Mouse (Mus musculus): ENCODE data around the gene Lims1. TPM values are rescaled to one million over a fixed set of nuclear protein-coding genes. Genes with fewer than 3 reads are reported as not detected.
A peak's percentile ranks its signal among the peaks of the same experiment; 100 is the strongest.

The Lims1 gene
- 163 and 185 TPM in 2 replicates for polyA plus RNA-seq (2015; fragmentation: Nextera tagmentation; extraction: Ambion mirVana)

DNA sequence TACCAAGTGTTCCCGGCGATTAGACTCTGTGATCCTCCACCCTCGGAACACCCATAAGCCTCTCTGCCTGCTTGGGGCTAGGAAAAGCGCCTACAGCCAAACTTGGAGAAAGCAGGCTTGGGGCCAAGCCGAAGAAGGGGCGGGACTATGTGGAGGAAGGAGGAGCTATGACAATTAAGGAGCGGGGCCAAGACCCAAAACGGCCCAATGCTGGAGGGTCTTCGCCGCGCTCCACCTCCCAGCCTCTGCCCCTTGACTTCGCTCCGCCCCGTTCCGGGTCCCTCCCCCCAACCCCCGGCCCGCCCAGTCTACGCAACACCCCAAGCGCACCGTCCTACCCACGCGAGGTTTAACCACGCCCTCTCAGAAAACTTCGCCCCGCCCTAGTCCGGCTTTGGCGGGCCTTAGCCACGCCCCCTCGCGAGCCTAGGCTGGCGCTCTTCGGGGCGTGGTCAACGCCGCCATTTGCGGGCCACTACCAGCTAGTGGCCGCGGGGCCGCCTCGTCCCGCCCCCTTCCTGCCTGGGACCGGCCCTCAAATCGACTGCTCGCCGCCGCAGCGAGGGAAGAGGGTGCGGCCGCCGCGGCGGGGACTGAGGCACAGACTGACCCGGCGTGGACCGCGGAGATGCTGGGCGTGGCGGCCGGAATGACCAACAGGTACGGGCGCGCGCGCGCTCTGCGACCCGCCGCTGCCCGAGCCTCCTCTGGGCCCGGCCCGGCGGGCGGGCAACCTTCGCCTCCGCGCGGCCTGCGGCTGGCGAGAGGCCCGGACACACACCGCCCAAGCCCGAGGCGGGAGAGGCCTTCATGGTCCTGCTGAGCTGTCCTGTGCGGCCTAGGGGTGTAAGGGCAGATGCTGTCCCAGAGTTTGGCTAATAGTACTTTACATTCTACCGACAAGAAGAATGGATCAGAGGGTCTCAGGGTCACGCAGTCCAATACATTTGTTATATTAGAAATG lies at the start of gene Lims1:
Gene Lims1 (plus strand): TSS at position 439 of the 964 bp plus-strand sequence.
- peak within 1 kb of the TSS; percentile 71 for H3K4me2 ChIP-seq (ENCODE audit: low read depth, low read length)
- ATAC-seq (replicated peaks; ENCODE audit: extremely low read depth, insufficient read depth, low FRiP score) = peak; percentile 98
- peak within 1 kb of the TSS; percentile 93 for H3K27ac ChIP-seq (ENCODE audit: low read length)
- H3K4me3 ChIP-seq (ENCODE audit: low read length) = peak within 1 kb of the TSS; percentile 81
- H3K9ac ChIP-seq (ENCODE audit: low read length) = peak within 1 kb of the TSS; percentile 88
- no peaks in the 10 kb centered on the region for H3K36me3 ChIP-seq (ENCODE audit: control insufficient read depth, insufficient read depth)
- H3K27me3 ChIP-seq (ENCODE audit: control insufficient read depth, insufficient read depth, low read length) = no peaks in the 10 kb centered on the region
- peaks cover 4% of the 10 kb centered on the region; the same call in 1 of the 2 replicates for H3K9me3 ChIP-seq (replicated peaks; ENCODE audit: control insufficient read depth, low read length)
- peaks cover 28% of the 10 kb centered on the region for H3K4me1 ChIP-seq (ENCODE audit: control insufficient read depth, insufficient read depth, low read length)
- under 1% methylated on average over 86 of the region's 86 CpGs for WGBS

DNA sequence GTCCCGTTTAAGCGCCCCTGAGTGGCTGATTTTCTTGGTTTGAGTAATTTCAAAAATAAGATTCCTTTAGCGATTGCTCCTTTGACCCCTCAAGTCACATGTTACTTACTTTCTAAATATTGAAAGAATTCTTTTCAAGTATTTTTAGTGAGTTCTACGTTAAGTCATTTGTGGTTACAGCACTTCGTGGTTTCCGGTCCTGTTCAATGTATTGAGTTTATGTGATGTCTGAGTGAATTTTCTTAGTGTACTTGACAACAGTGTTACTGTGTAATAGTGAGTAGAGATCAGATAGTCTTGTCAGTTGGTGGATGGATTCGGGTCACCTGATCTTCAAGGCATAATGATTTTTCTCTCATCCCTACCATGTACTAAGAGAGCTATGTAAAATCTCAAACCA lies 41.0 kb upstream of the Lims1 start:
- 94% methylated on average over 7 of the region's 7 CpGs for WGBS
- Histone ChIP-seq H3K36me3 (ENCODE audit: control insufficient read depth, insufficient read depth) (peaks cover 22% of the 10 kb centered on the region), H3K9me3 (replicated peaks; ENCODE audit: control insufficient read depth, low read length) (no peaks in the 10 kb centered on the region), H3K4me1 (ENCODE audit: control insufficient read depth, insufficient read depth, low read length) (no peaks in the 10 kb centered on the region), H3K27ac (ENCODE audit: low read length) (no peak overlapping the region), H3K4me2 (ENCODE audit: low read depth, low read length) (no peak overlapping the region), H3K9ac (ENCODE audit: low read length) (no peak overlapping the region), H3K4me3 (ENCODE audit: low read length) (no peak overlapping the region), H3K27me3 (ENCODE audit: control insufficient read depth, insufficient read depth, low read length) (no peaks in the 10 kb centered on the region)
- ATAC-seq (replicated peaks; ENCODE audit: extremely low read depth, insufficient read depth, low FRiP score) = no peak

DNA sequence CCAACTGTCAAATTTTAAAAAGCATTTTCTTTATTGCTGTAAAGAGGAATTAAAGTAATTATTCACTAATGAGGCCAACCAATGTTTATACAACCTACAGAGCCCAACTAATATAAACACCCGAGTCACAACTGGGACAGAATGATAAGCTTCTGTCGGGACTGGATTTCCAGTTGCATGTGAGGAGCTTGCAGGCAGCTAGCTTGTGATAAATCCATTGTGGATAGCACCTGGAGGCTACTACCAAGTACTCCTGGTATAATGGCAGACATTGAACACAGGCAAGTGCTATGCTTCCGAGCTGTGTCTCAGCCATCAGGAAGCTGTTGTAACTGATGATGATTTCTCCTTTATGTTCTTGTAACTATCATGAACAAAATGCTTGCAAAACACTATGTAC lies 32.5 kb upstream of the Lims1 start:
- WGBS = 52% methylated on average over 3 of the region's 3 CpGs
- Histone ChIP-seq H3K27ac (ENCODE audit: low read length) (no peak overlapping the region), H3K9me3 (replicated peaks; ENCODE audit: control insufficient read depth, low read length) (no peaks in the 10 kb centered on the region), H3K36me3 (ENCODE audit: control insufficient read depth, insufficient read depth) (peaks cover 55% of the 10 kb centered on the region), H3K4me3 (ENCODE audit: low read length) (no peak overlapping the region), H3K4me2 (ENCODE audit: low read depth, low read length) (no peak overlapping the region), H3K9ac (ENCODE audit: low read length) (no peak overlapping the region), H3K4me1 (ENCODE audit: control insufficient read depth, insufficient read depth, low read length) (no peaks in the 10 kb centered on the region), H3K27me3 (ENCODE audit: control insufficient read depth, insufficient read depth, low read length) (no peaks in the 10 kb centered on the region)
- no peak for ATAC-seq (replicated peaks; ENCODE audit: extremely low read depth, insufficient read depth, low FRiP score)

DNA sequence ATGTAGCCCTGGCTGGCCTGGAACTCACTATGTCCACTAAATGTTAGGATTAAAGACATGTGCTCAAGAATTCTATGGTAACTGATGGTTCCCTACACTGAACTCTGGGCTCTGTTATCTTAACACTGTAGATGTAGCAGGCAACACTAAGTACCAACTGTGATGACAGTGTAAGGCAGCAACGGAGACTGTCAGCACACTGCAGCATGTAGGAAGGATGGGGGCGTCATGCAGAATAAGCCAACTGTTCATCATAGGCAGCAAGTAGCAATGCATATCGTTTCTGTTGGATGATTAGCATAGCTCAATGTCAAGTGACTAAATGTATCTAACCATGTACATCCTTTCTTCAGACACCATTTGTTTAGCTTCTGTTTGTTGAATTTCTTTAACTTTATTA lies 29.0 kb upstream of the Lims1 start:
- Histone ChIP-seq H3K9ac (ENCODE audit: low read length) (no peak overlapping the region), H3K4me2 (ENCODE audit: low read depth, low read length) (no peak overlapping the region), H3K27me3 (ENCODE audit: control insufficient read depth, insufficient read depth, low read length) (no peaks in the 10 kb centered on the region), H3K27ac (ENCODE audit: low read length) (no peak overlapping the region), H3K4me1 (ENCODE audit: control insufficient read depth, insufficient read depth, low read length) (no peaks in the 10 kb centered on the region), H3K36me3 (ENCODE audit: control insufficient read depth, insufficient read depth) (peaks cover 69% of the 10 kb centered on the region), H3K9me3 (replicated peaks; ENCODE audit: control insufficient read depth, low read length) (no peaks in the 10 kb centered on the region), H3K4me3 (ENCODE audit: low read length) (no peak overlapping the region)
- whole genome bisulfite sequencing = 85% methylated on average over 3 of the region's 3 CpGs
- ATAC-seq (replicated peaks; ENCODE audit: extremely low read depth, insufficient read depth, low FRiP score) = no peak

DNA sequence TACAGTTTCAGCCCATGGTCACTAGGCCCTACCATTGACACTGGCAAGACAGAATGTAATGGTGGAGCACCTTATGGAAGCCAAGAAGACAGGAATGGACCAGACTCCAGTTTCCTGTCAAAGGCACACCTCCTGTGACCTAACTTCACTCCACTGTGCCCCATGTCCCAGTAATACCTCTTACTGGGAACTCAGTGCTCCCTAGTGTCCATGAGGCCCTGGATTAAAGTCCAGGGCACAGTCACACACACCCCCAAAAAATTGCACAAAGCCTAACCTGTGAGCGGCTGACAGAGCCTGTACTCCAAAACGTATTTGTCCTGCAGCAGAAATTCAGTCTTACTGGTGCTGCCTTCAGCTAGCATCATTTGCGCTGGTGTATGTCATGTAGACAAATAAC lies 27.7 kb upstream of the Lims1 start:
- Histone ChIP-seq H3K9me3 (replicated peaks; ENCODE audit: control insufficient read depth, low read length) (no peaks in the 10 kb centered on the region), H3K9ac (ENCODE audit: low read length) (no peak overlapping the region), H3K36me3 (ENCODE audit: control insufficient read depth, insufficient read depth) (peaks cover 72% of the 10 kb centered on the region), H3K27ac (ENCODE audit: low read length) (no peak overlapping the region), H3K4me3 (ENCODE audit: low read length) (no peak overlapping the region), H3K27me3 (ENCODE audit: control insufficient read depth, insufficient read depth, low read length) (no peaks in the 10 kb centered on the region), H3K4me2 (ENCODE audit: low read depth, low read length) (no peak overlapping the region), H3K4me1 (ENCODE audit: control insufficient read depth, insufficient read depth, low read length) (no peaks in the 10 kb centered on the region)
- no peak for ATAC-seq (replicated peaks; ENCODE audit: extremely low read depth, insufficient read depth, low FRiP score)
- 96% methylated on average over 3 of the region's 3 CpGs for WGBS

DNA sequence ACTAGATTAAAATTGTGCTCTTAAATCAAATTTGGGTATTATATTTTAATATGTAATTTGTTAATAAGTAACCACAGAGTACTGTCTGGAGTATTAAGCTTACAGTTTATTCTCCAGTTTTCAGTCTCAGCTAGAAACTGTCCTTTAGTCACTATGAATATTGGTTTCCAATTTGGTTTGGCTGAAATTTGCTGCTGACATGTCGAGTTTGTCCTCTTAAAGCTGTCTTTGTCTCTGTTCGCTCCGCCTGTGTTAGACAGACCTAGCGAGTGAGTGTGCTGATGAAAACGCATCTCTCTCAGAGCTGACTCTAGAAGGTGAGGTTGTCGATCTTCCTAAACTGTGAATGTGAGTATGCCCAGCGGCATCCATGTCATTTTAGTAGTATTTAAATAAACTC lies 18.3 kb upstream of the Lims1 start:
- ATAC-seq (replicated peaks; ENCODE audit: extremely low read depth, insufficient read depth, low FRiP score) = no peak
- Histone ChIP-seq H3K36me3 (ENCODE audit: control insufficient read depth, insufficient read depth) (peaks cover 38% of the 10 kb centered on the region), H3K4me1 (ENCODE audit: control insufficient read depth, insufficient read depth, low read length) (no peaks in the 10 kb centered on the region), H3K4me2 (ENCODE audit: low read depth, low read length) (no peak overlapping the region), H3K27me3 (ENCODE audit: control insufficient read depth, insufficient read depth, low read length) (no peaks in the 10 kb centered on the region), H3K9ac (ENCODE audit: low read length) (no peak overlapping the region), H3K4me3 (ENCODE audit: low read length) (no peak overlapping the region), H3K9me3 (replicated peaks; ENCODE audit: control insufficient read depth, low read length) (no peaks in the 10 kb centered on the region), H3K27ac (ENCODE audit: low read length) (no peak overlapping the region)
- 86% methylated on average over 7 of the region's 7 CpGs for WGBS

DNA sequence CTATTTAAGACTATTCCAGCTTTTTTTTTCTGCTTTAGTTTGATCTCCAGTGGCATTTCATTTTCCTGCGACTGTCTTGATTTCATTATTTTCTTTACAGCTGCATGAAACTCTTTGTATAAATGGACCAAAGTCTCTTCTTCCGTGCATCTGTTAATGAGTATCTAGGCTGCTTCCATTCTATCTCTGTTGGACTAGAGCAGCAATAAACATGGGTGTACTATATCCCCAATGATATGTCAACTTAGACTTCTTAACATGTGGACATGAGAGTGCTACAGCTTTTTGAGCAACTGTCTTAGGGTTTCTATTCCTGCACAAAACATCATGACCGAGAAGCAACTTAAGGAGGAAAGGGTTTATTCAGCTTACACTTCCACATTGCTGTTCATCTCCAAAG lies 16.4 kb upstream of the Lims1 start:
- no peak overlapping the region for H3K4me3 ChIP-seq (ENCODE audit: low read length)
- 89% methylated on average over 3 of the region's 3 CpGs for WGBS
- H3K36me3 ChIP-seq (ENCODE audit: control insufficient read depth, insufficient read depth) = peaks cover 27% of the 10 kb centered on the region
- H3K4me1 ChIP-seq (ENCODE audit: control insufficient read depth, insufficient read depth, low read length) = no peaks in the 10 kb centered on the region
- H3K4me2 ChIP-seq (ENCODE audit: low read depth, low read length) = no peak overlapping the region
- ATAC-seq (replicated peaks; ENCODE audit: extremely low read depth, insufficient read depth, low FRiP score) = no peak
- no peaks in the 10 kb centered on the region for H3K27me3 ChIP-seq (ENCODE audit: control insufficient read depth, insufficient read depth, low read length)
- no peaks in the 10 kb centered on the region for H3K9me3 ChIP-seq (replicated peaks; ENCODE audit: control insufficient read depth, low read length)
- no peak overlapping the region for H3K27ac ChIP-seq (ENCODE audit: low read length)
- H3K9ac ChIP-seq (ENCODE audit: low read length) = no peak overlapping the region

DNA sequence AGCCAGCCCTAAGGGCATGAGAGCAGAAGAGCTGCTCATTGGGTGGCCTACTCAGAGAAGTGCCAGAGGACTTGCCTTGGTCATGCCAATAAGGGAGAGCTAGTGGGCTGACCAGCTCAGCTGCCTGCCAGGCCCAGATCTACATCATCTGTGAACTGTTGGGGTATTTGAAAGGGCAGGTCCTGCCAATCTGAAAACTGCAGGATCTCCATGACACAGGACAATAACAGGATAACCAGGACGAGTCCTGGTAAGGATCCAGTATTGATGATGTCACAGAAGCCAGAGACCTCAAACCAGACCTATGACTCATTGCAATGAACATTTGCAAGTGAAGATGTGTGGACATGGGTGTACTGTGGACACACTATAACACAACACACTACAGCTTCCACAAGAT lies 12.5 kb upstream of the Lims1 start:
- Histone ChIP-seq H3K9me3 (replicated peaks; ENCODE audit: control insufficient read depth, low read length) (peaks cover 4% of the 10 kb centered on the region), H3K4me2 (ENCODE audit: low read depth, low read length) (no peak overlapping the region), H3K4me3 (ENCODE audit: low read length) (no peak overlapping the region), H3K36me3 (ENCODE audit: control insufficient read depth, insufficient read depth) (peaks cover 32% of the 10 kb centered on the region), H3K4me1 (ENCODE audit: control insufficient read depth, insufficient read depth, low read length) (no peaks in the 10 kb centered on the region), H3K27me3 (ENCODE audit: control insufficient read depth, insufficient read depth, low read length) (no peaks in the 10 kb centered on the region), H3K9ac (ENCODE audit: low read length) (no peak overlapping the region), H3K27ac (ENCODE audit: low read length) (no peak overlapping the region)
- 67% methylated on average over 1 of the region's 1 CpGs for WGBS
- no peak for ATAC-seq (replicated peaks; ENCODE audit: extremely low read depth, insufficient read depth, low FRiP score)

DNA sequence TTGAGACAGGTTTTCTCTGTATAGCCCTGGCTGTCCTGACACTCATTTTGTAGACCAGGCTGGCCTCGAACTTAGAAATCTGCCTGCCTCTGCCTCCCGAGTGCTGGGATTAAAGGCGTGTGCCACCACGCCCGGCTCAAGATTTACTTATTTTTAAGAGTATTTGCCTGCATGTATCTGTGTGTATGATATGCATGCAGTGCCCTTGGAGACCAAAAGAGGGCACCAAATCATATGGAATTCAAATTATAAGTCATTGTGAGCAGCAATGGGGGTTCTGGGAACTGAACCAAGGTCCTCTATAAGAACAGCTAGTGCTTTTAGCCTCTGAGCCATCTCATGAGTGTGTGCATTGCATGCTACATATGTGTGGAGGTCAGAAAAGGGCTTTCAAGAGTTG lies 10.4 kb upstream of the Lims1 start:
- Histone ChIP-seq H3K36me3 (ENCODE audit: control insufficient read depth, insufficient read depth) (peaks cover 20% of the 10 kb centered on the region), H3K27ac (ENCODE audit: low read length) (no peak overlapping the region), H3K27me3 (ENCODE audit: control insufficient read depth, insufficient read depth, low read length) (no peaks in the 10 kb centered on the region), H3K9ac (ENCODE audit: low read length) (no peak overlapping the region), H3K4me1 (ENCODE audit: control insufficient read depth, insufficient read depth, low read length) (no peaks in the 10 kb centered on the region), H3K4me2 (ENCODE audit: low read depth, low read length) (no peak overlapping the region), H3K4me3 (ENCODE audit: low read length) (no peak overlapping the region), H3K9me3 (replicated peaks; ENCODE audit: control insufficient read depth, low read length) (peaks cover 4% of the 10 kb centered on the region)
- WGBS = 96% methylated on average over 5 of the region's 5 CpGs
- ATAC-seq (replicated peaks; ENCODE audit: extremely low read depth, insufficient read depth, low FRiP score) = no peak

Measured in heart, embryonic 16.5 days (tissue).